Mouse (Mus musculus) naive thymus-derived CD4-positive, alpha-beta T cell, adult 5 months (primary cell): ENCODE data around the gene Upb1. TPM values are rescaled to one million over a fixed set of nuclear protein-coding genes. Genes with fewer than 3 reads are reported as not detected.

Experiments used
- polyA plus RNA-seq: library from polyadenylated mRNA; unstranded; fragments of 100-300 nt; shearing (Covaris generic); gene quantifications from one replicate; pipeline ENCODE4 v1.2.1, GENCODE M21; 2017

Gene Upb1
- 0.14 TPM for polyA plus RNA-seq

GRCm38 (mm10) chr10:75400958-75401357, at the start of gene Upb1:
Gene Upb1, plus strand, starts transcription at chr10:75401115.

Other genes with a start within 250 kb of the Upb1 start
- 66.0 TPM for gene Specc1l, start 189.0 kb upstream of the Upb1 start, polyA plus RNA-seq
- gene Adora2a, start 84.2 kb upstream of the Upb1 start, polyA plus RNA-seq: 18.2 TPM
- gene Snrpd3, start 116.4 kb downstream of the Upb1 start, polyA plus RNA-seq: 175 TPM
- gene Gucd1, start 116.9 kb downstream of the Upb1 start, polyA plus RNA-seq: 21.6 TPM
- 3.1 TPM for gene Lrrc75b, start 159.2 kb downstream of the Upb1 start, polyA plus RNA-seq
- gene Ggt1, start 160.5 kb downstream of the Upb1 start, polyA plus RNA-seq: 12.2 TPM
- 45.3 TPM for gene Ggt5, start 188.2 kb downstream of the Upb1 start, polyA plus RNA-seq
- 0.93 TPM for gene Susd2, start 242.9 kb downstream of the Upb1 start, polyA plus RNA-seq